ENCODE assay signal across 8 mouse cellular contexts in the genomic region with DNA sequence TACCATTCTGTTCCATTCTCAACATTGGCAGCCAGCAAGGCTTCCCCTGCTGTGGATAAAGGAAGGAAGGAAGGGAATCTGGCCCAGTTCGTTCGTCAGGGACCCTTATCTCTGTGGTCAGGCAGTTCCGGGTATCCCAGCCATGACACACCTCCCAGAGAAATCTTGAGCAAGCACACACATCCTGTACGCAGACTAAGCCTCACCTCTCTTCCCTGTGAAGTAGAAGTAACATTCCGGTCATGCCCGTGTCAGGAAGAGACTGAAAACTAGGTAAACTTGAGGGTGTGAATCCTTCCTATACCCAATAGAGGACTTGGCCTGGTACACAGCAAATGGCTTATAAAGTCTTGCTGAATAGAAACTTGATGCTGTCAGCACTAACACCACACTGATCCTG. TPM values are rescaled to one million over a fixed set of nuclear protein-coding genes. Genes with fewer than 3 reads are reported as not detected.
DNase-seq lines count a peak whose midpoint lies in the region; ATAC-seq and TF ChIP-seq lines count a peak whose summit lies in the region.

No protein-coding gene starts in this region.

- no peak for TF ChIP-seq CTCF in layer of hippocampus, adult 2 months (conservative IDR thresholded peaks at IDR 0.05)

- H3K4me2 ChIP-seq in hindbrain, embryonic 14.5 days (replicated peaks): no peak overlapping the region
- H3K4me2 ChIP-seq in heart, embryonic 14.5 days (ENCODE audit: low read length): peak overlapping the region; percentile 31
- H3K4me2 ChIP-seq in limb, embryonic 15.5 days: no peak overlapping the region

- H3K4me3 ChIP-seq in hindbrain, embryonic 10.5 days: no peak overlapping the region
- H3K4me3 ChIP-seq in hindbrain, embryonic 14.5 days (replicated peaks; ENCODE audit: low read length): no peak overlapping the region
- no peak overlapping the region for H3K4me3 ChIP-seq in heart, embryonic 14.5 days (ENCODE audit: control insufficient read depth in 1 of 2, insufficient read depth in 1 of 2, low read depth in 1 of 2, low read length in 2 of 2)
- no peak overlapping the region for H3K4me3 ChIP-seq in limb, embryonic 15.5 days
- H3K4me3 ChIP-seq in layer of hippocampus, adult 2 months: no peak overlapping the region

- H3K27ac ChIP-seq in hindbrain, embryonic 10.5 days: peak overlapping the region; percentile 57
- no peak overlapping the region for H3K27ac ChIP-seq in hindbrain, embryonic 14.5 days
- peak overlapping the region; percentile 71 to 92 for H3K27ac ChIP-seq in heart, embryonic 14.5 days (replicated peaks in 1 of 2; ENCODE audit: control insufficient read depth in 1 of 2, insufficient read depth in 1 of 2, low read depth in 2 of 2, low read length in 2 of 2)
- H3K27ac ChIP-seq in limb, embryonic 15.5 days: peak overlapping the region; percentile 30; the same call in 1 of the 2 replicates
- no peak overlapping the region for H3K27ac ChIP-seq in layer of hippocampus, adult 2 months

- H3K36me3 ChIP-seq in hindbrain, embryonic 10.5 days: no peaks in the 10 kb centered on the region
- no peaks in the 10 kb centered on the region for H3K36me3 ChIP-seq in hindbrain, embryonic 14.5 days (replicated peaks; ENCODE audit: control insufficient read depth, insufficient read depth)
- H3K36me3 ChIP-seq in heart, embryonic 14.5 days (ENCODE audit: control insufficient read depth, insufficient read depth, low read length): no peaks in the 10 kb centered on the region
- H3K36me3 ChIP-seq in limb, embryonic 15.5 days: no peaks in the 10 kb centered on the region

- DNase-seq in hindbrain, embryonic 10.5 days (ENCODE audit: low spot score): no peak
- DNase-seq in hindbrain, embryonic 14.5 days (ENCODE audit: low spot score): no peak
- peak; percentile 32 for DNase-seq in skeletal muscle tissue, adult 2 months (ENCODE audit: low read depth, low spot score)
- DNase-seq in layer of hippocampus, adult 2 months (ENCODE audit: low spot score in 2 of 2): no peak
- no peak for DNase-seq in right cerebral cortex, postnatal 4 days
- DNase-seq in layer of hippocampus, postnatal 25 days (ENCODE audit: extremely low spot score in 1 of 2, low spot score in 1 of 2): no peak

- peaks cover 77% of the 10 kb centered on the region for H3K4me1 ChIP-seq in hindbrain, embryonic 10.5 days (replicated peaks)
- peaks cover 46% of the 10 kb centered on the region for H3K4me1 ChIP-seq in hindbrain, embryonic 14.5 days (replicated peaks; ENCODE audit: control insufficient read depth, insufficient read depth, low read length)
- H3K4me1 ChIP-seq in heart, embryonic 14.5 days (ENCODE audit: control insufficient read depth in 2 of 2, insufficient read depth in 2 of 2, low read length in 2 of 2): peaks cover 67 to 83% of the 10 kb centered on the region in 2 experiments
- H3K4me1 ChIP-seq in limb, embryonic 15.5 days: peaks cover 83% of the 10 kb centered on the region

- H3K9me3 ChIP-seq in hindbrain, embryonic 10.5 days: no peaks in the 10 kb centered on the region
- H3K9me3 ChIP-seq in hindbrain, embryonic 14.5 days (ENCODE audit: control insufficient read depth, low read length): no peaks in the 10 kb centered on the region
- H3K9me3 ChIP-seq in heart, embryonic 14.5 days (ENCODE audit: control insufficient read depth, low read length): no peaks in the 10 kb centered on the region
- H3K9me3 ChIP-seq in limb, embryonic 15.5 days: no peaks in the 10 kb centered on the region

- ATAC-seq in hindbrain, embryonic 14.5 days (ENCODE audit: low FRiP score): no peak
- ATAC-seq in heart, embryonic 14.5 days (ENCODE audit: insufficient number of reproducible peaks, insufficient read depth, low FRiP score, low read depth): peak; percentile 37; the same call in 1 of the 2 replicates
- ATAC-seq in limb, embryonic 15.5 days (ENCODE audit: insufficient number of reproducible peaks, low FRiP score, low TSS enrichment, low read depth): no peak

- no peak overlapping the region for H3K9ac ChIP-seq in hindbrain, embryonic 14.5 days
- H3K9ac ChIP-seq in heart, embryonic 14.5 days (ENCODE audit: low read length): no peak overlapping the region; the same call in 1 of the 2 replicates
- H3K9ac ChIP-seq in limb, embryonic 15.5 days: no peak overlapping the region

- WGBS in hindbrain, embryonic 10.5 days: 81% methylated on average over 6 of the region's 6 CpGs
- WGBS in hindbrain, embryonic 14.5 days: 70% methylated on average over 6 of the region's 6 CpGs
- WGBS in heart, embryonic 14.5 days: 10% methylated on average over 6 of the region's 6 CpGs
- 56% methylated on average over 6 of the region's 6 CpGs for WGBS in limb, embryonic 15.5 days

- H3K27me3 ChIP-seq in hindbrain, embryonic 10.5 days (ENCODE audit: insufficient read depth, poor library complexity, severe bottlenecking): no peaks in the 10 kb centered on the region
- H3K27me3 ChIP-seq in hindbrain, embryonic 14.5 days (ENCODE audit: control insufficient read depth, insufficient read depth, low read length): no peaks in the 10 kb centered on the region
- no peaks in the 10 kb centered on the region for H3K27me3 ChIP-seq in heart, embryonic 14.5 days (ENCODE audit: control insufficient read depth, insufficient read depth, low read length)
- no peaks in the 10 kb centered on the region for H3K27me3 ChIP-seq in limb, embryonic 15.5 days

RNA-seq across cellular contexts. Expression of gene Nek6, which starts 21.9 kb away (rescaled TPM):
- 68.8 and 77.5 TPM in 2 replicates for polyA plus RNA-seq in hindbrain, embryonic 10.5 days (2016; fragmentation: Nextera tagmentation; extraction: Ambion mirVana)
- polyA plus RNA-seq in hindbrain, embryonic 14.5 days (2014; fragmentation: Nextera tagmentation; extraction: Ambion mirVana): 55.0 and 58.4 TPM in 2 replicates
- 57.7 and 69.7 TPM in 2 replicates for polyA plus RNA-seq in heart, embryonic 14.5 days (2014; fragmentation: Nextera tagmentation; extraction: Ambion mirVana)
- polyA plus RNA-seq in limb, embryonic 15.5 days (2015; fragmentation: Nextera tagmentation; extraction: Ambion mirVana): 118 TPM in 2 replicates
- total RNA-seq in layer of hippocampus, adult 2 months (2021): 10 to 100 TPM; 41.6 to 44.8 TPM
- total RNA-seq in layer of hippocampus, postnatal 25 days (2021): 10 to 100 TPM; 46.1 to 47.0 TPM

Comparison
In these comparisons a context has a peak if more than half of its experiments do, and no peak if none do; other contexts are left out.
1. H3K27ac ChIP-seq: peak in hindbrain, embryonic 10.5 days (single experiment), heart, embryonic 14.5 days (2 of 2) and limb, embryonic 15.5 days (single experiment); none in hindbrain, embryonic 14.5 days (single experiment) and layer of hippocampus, adult 2 months (single experiment).